Mouse (Mus musculus) limb, embryonic 11.5 days (tissue): ENCODE measurements around the gene Leng8. TPM values are rescaled to one million over a fixed set of nuclear protein-coding genes. Genes with fewer than 3 reads are reported as not detected.

Experiments used
- ATAC-seq: fragments of 200-750 bp; cut with Nextera tagmentation; 2 replicates; pipeline ENCODE4 v1.8.0; 2017; ENCODE audit warnings: low read depth; ENCODE audit not compliant: insufficient number of reproducible peaks, low FRiP score, low TSS enrichment
- DNase-seq: peaks from one replicate; pipeline ENCODE4 v3.0.0-alpha.2; 2015; ENCODE audit warnings: low spot score
- H3K27ac ChIP-seq: fragments of 300-500 bp; sonication (generic); replicated peaks from 2 replicates; pipeline ENCODE4 v1.5.1; 2014; ENCODE audit warnings: low read depth, mild to moderate bottlenecking, low read length
- H3K27me3 ChIP-seq: fragments of 300-500 bp; sonication (generic); 2 replicates; pipeline ENCODE4 v1.6.1; 2014; ENCODE audit warnings: mild to moderate bottlenecking, low read length, mixed read lengths; ENCODE audit not compliant: control insufficient read depth, insufficient read depth
- H3K36me3 ChIP-seq: fragments of 300-500 bp; sonication (generic); 2 replicates; pipeline ENCODE4 v1.6.1; 2014; ENCODE audit warnings: mild to moderate bottlenecking, low read length, moderate library complexity, mixed read lengths; ENCODE audit not compliant: control insufficient read depth, insufficient read depth
- H3K4me1 ChIP-seq: fragments of 300-500 bp; sonication (generic); 2 replicates; pipeline ENCODE4 v1.6.1; 2014; ENCODE audit warnings: low read length, mixed read lengths; ENCODE audit not compliant: control insufficient read depth, insufficient read depth
- H3K4me2 ChIP-seq: fragments of 300-500 bp; sonication (generic); 2 replicates; pipeline ENCODE4 v1.6.1; 2014; ENCODE audit warnings: low read depth, mild to moderate bottlenecking, moderate library complexity; ENCODE audit not compliant: severe bottlenecking
- H3K4me3 ChIP-seq: fragments of 300-500 bp; sonication (generic); 2 replicates; pipeline ENCODE4 v1.5.1; 2014; ENCODE audit warnings: low read depth, low read length
- H3K9ac ChIP-seq: fragments of 300-500 bp; sonication (generic); 2 replicates; pipeline ENCODE4 v1.6.1; 2014; ENCODE audit warnings: mild to moderate bottlenecking, low read length
- H3K9me3 ChIP-seq: fragments of 300-500 bp; sonication (generic); 2 replicates; pipeline ENCODE4 v1.6.1; 2016; ENCODE audit warnings: low read length; ENCODE audit not compliant: control insufficient read depth
- WGBS: fragments of 180-500 bp; shearing (Covaris S2); extraction: QIAGEN DNeasy Blood & Tissue Kit; methylation state at CpG from one replicate; pipeline ENCODE4 v1.1.7; 2014; 5-methylcytosine and 5-hydroxymethylcytosine counted together
- polyA plus RNA-seq: library from polyadenylated mRNA; unstranded; fragments of >200 nt; fragmentation: Nextera tagmentation; extraction: Ambion mirVana; gene quantifications from 2 replicates; pipeline ENCODE4 v1.2.1, GENCODE M21; 2014

Leng8 gene
- polyA plus RNA-seq, 1 experiment from 2014 or later = 49.7 TPM

GRCm38 (mm10) chr7:4123732-4124131 lies 13.1 kb upstream of the Leng8 start:
- Histone ChIP-seq H3K4me2 (no peak overlapping the region), H3K27me3 (peaks cover 19% of the 10 kb centered on the region), H3K4me3 (no peak overlapping the region), H3K36me3 (no peaks in the 10 kb centered on the region), H3K9ac (no peak overlapping the region), H3K27ac (no peak overlapping the region), H3K4me1 (no peaks in the 10 kb centered on the region), H3K9me3 (no peaks in the 10 kb centered on the region)
- DNase-seq = no peak
- 0 out of 2 replicates have a peak, but pooled peaks have one; percentile 12 for ATAC-seq
- 64% methylated on average over 1 of the region's 1 CpGs for WGBS

GRCm38 (mm10) chr7:4124315-4124759 lies 12.5 kb upstream of the Leng8 start:
- Histone ChIP-seq H3K4me3 (peak overlapping the region; percentile 10; the same call in 1 of the 2 replicates), H3K27ac (no peak overlapping the region), H3K9ac (0 out of 2 replicates have a peak overlapping the region, but pooled peaks have one; percentile 12), H3K27me3 (peaks cover 14% of the 10 kb centered on the region), H3K9me3 (no peaks in the 10 kb centered on the region), H3K36me3 (no peaks in the 10 kb centered on the region), H3K4me2 (peak overlapping the region; percentile 31), H3K4me1 (no peaks in the 10 kb centered on the region)
- WGBS = 1% methylated on average over 10 of the region's 10 CpGs
- DNase-seq (peak; percentile 50), ATAC-seq (peak; percentile 72)

- H3K4me3 ChIP-seq = no peak overlapping the region
- no peaks in the 10 kb centered on the region for H3K4me1 ChIP-seq
- H3K9me3 ChIP-seq = no peaks in the 10 kb centered on the region
- peaks cover 9% of the 10 kb centered on the region for H3K27me3 ChIP-seq
- peak overlapping the region; percentile 31 for H3K4me2 ChIP-seq
- DNase-seq (no peak), ATAC-seq (no peak)
- WGBS = 19% methylated on average over 5 of the region's 5 CpGs
- H3K27ac ChIP-seq = no peak overlapping the region
- no peak overlapping the region for H3K9ac ChIP-seq
- no peaks in the 10 kb centered on the region for H3K36me3 ChIP-seq
Measured at GRCm38 (mm10) chr7:4124856-4125255, 12.0 kb upstream of the Leng8 start.

GRCm38 (mm10) chr7:4125306-4125705 lies 11.5 kb upstream of the Leng8 start:
- ATAC-seq = no peak
- Histone ChIP-seq H3K9ac (no peak overlapping the region), H3K4me3 (no peak overlapping the region), H3K4me1 (no peaks in the 10 kb centered on the region), H3K36me3 (no peaks in the 10 kb centered on the region), H3K9me3 (no peaks in the 10 kb centered on the region), H3K4me2 (no peak overlapping the region), H3K27me3 (peaks cover 4% of the 10 kb centered on the region; the same call in 1 of the 2 replicates), H3K27ac (no peak overlapping the region)
- 24% methylated on average over 9 of the region's 9 CpGs for WGBS
- no peak for DNase-seq

- Histone ChIP-seq H3K27me3 (no peaks in the 10 kb centered on the region), H3K9ac (no peak overlapping the region), H3K36me3 (no peaks in the 10 kb centered on the region), H3K4me2 (no peak overlapping the region), H3K4me1 (no peaks in the 10 kb centered on the region), H3K4me3 (no peak overlapping the region), H3K9me3 (no peaks in the 10 kb centered on the region), H3K27ac (no peak overlapping the region)
- DNase-seq (no peak), ATAC-seq (no peak)
- WGBS = 87% methylated on average over 11 of the region's 11 CpGs
Measured at GRCm38 (mm10) chr7:4126992-4127785, 9.7 kb upstream of the Leng8 start.

GRCm38 (mm10) chr7:4127894-4128293 lies 8.9 kb upstream of the Leng8 start:
- no peak overlapping the region for H3K4me2 ChIP-seq
- WGBS = 90% methylated on average over 4 of the region's 4 CpGs
- no peak overlapping the region for H3K4me3 ChIP-seq
- H3K9me3 ChIP-seq = no peaks in the 10 kb centered on the region
- no peak overlapping the region for H3K27ac ChIP-seq
- ATAC-seq (no peak), DNase-seq (no peak)
- H3K9ac ChIP-seq = no peak overlapping the region
- H3K36me3 ChIP-seq = no peaks in the 10 kb centered on the region
- H3K27me3 ChIP-seq = no peaks in the 10 kb centered on the region
- no peaks in the 10 kb centered on the region for H3K4me1 ChIP-seq

GRCm38 (mm10) chr7:4128860-4129259 lies 8.0 kb upstream of the Leng8 start:
- Histone ChIP-seq H3K9ac (no peak overlapping the region), H3K27ac (no peak overlapping the region), H3K4me2 (no peak overlapping the region), H3K9me3 (no peaks in the 10 kb centered on the region), H3K4me3 (no peak overlapping the region), H3K4me1 (no peaks in the 10 kb centered on the region), H3K27me3 (no peaks in the 10 kb centered on the region), H3K36me3 (no peaks in the 10 kb centered on the region)
- DNase-seq = no peak
- WGBS = 65% methylated on average over 6 of the region's 6 CpGs
- no peak for ATAC-seq

GRCm38 (mm10) chr7:4130686-4131452 lies 6.0 kb upstream of the Leng8 start:
- DNase-seq (peak; percentile 90), ATAC-seq (peak; percentile 37; the same call in 1 of the 2 replicates)
- 50% methylated on average over 13 of the region's 13 CpGs for WGBS
- Histone ChIP-seq H3K4me3 (no peak overlapping the region), H3K27me3 (no peaks in the 10 kb centered on the region), H3K36me3 (no peaks in the 10 kb centered on the region), H3K4me1 (0 out of 2 replicates have a peak, but pooled peaks cover 2% of the 10 kb centered on the region), H3K4me2 (no peak overlapping the region), H3K27ac (no peak overlapping the region), H3K9ac (no peak overlapping the region), H3K9me3 (no peaks in the 10 kb centered on the region)
